Mouse (Mus musculus) brain, embryonic 14.5 days (tissue): ENCODE results near the gene Klk11.

Experiments
- CTCF ChIP-seq: fragments of 200-500 bp; IDR thresholded peaks from 2 replicates; pipeline ENCODE4 v1.5.1; 2012; ENCODE audit warnings: inconsistent platforms, mild to moderate bottlenecking, moderate library complexity, borderline replicate concordance; ENCODE audit not compliant: insufficient read depth, insufficient read length; ENCODE audit errors: extremely low read depth
- POLR2A ChIP-seq: fragments of 200-500 bp; IDR thresholded peaks from 2 replicates; pipeline ENCODE4 v1.6.1; 2012; ENCODE audit warnings: mild to moderate bottlenecking, inconsistent platforms, borderline replicate concordance; ENCODE audit not compliant: poor library complexity, insufficient read depth, insufficient read length, severe bottlenecking; ENCODE audit errors: extremely low read depth

- TF ChIP-seq CTCF (no peak), POLR2A (no peak)
These were observed 3.7 kb upstream of the Klk11 start for GRCm38 (mm10) chr7:43770701-43771100.
